Mouse (Mus musculus) intestine, embryonic 14.5 days (tissue): Measurements from ENCODE around the gene Klk4. TPM values are rescaled to one million over a fixed set of nuclear protein-coding genes. Genes with fewer than 3 reads are reported as not detected.

Experiments
- ATAC-seq: fragments of 200-750 bp; cut with Nextera tagmentation; replicated peaks from 2 replicates; pipeline ENCODE4 v1.8.0; 2017; ENCODE audit warnings: low read depth, moderate number of reproducible peaks, moderate TSS enrichment, moderate library complexity; ENCODE audit not compliant: low FRiP score, low TSS enrichment
- DNase-seq: peaks from one replicate; pipeline ENCODE4 v3.0.0-alpha.2; 2018; ENCODE audit warnings: low spot score
- H3K27ac ChIP-seq: fragments of 300-500 bp; sonication (generic); 2 replicates; pipeline ENCODE4 v1.5.1; 2014; ENCODE audit warnings: low read depth, mild to moderate bottlenecking, control low read depth
- H3K27me3 ChIP-seq: fragments of 300-500 bp; sonication (generic); replicated peaks from 2 replicates; pipeline ENCODE4 v1.6.1; 2014; ENCODE audit warnings: low read length, control low read depth; ENCODE audit not compliant: control insufficient read depth, insufficient read depth
- H3K36me3 ChIP-seq: fragments of 300-500 bp; sonication (generic); 2 replicates; pipeline ENCODE4 v1.6.1; 2014; ENCODE audit warnings: low read length, control low read depth; ENCODE audit not compliant: control insufficient read depth, insufficient read depth
- H3K4me1 ChIP-seq: fragments of 300-500 bp; sonication (generic); replicated peaks from 2 replicates; pipeline ENCODE4 v1.6.1; 2014; ENCODE audit warnings: low read length, control low read depth, mixed read lengths; ENCODE audit not compliant: control insufficient read depth, insufficient read depth
- H3K4me2 ChIP-seq: fragments of 300-500 bp; sonication (generic); 2 replicates; pipeline ENCODE4 v1.6.1; 2014; ENCODE audit warnings: low read length
- H3K4me3 ChIP-seq: fragments of 300-500 bp; sonication (generic); 2 replicates; pipeline ENCODE4 v1.5.1; 2014; ENCODE audit warnings: low read depth, low read length, control low read depth, mixed read lengths
- H3K9ac ChIP-seq: fragments of 300-500 bp; sonication (generic); 2 replicates; pipeline ENCODE4 v1.6.1; 2014; ENCODE audit warnings: mild to moderate bottlenecking, low read length
- H3K9me3 ChIP-seq: fragments of 300-500 bp; sonication (generic); 2 replicates; pipeline ENCODE4 v1.6.1; 2016; ENCODE audit warnings: low read length, control low read depth; ENCODE audit not compliant: control insufficient read depth
- WGBS: fragments of 180-500 bp; shearing (Covaris S2); extraction: QIAGEN DNeasy Blood & Tissue Kit; methylation state at CpG from one replicate; pipeline ENCODE4 v1.1.7; 2014; 5-methylcytosine and 5-hydroxymethylcytosine counted together
- polyA plus RNA-seq: library from polyadenylated mRNA; unstranded; fragments of >200 nt; fragmentation: Nextera tagmentation; extraction: Ambion mirVana; gene quantifications from 2 replicates; pipeline ENCODE4 v1.2.1, GENCODE M21; 2014

Gene Klk4
- not detected in 2 replicates for polyA plus RNA-seq

GRCm38 (mm10) chr7:43880912-43881311, at the start of gene Klk4:
Gene Klk4 (plus strand): TSS chr7:43881160.
- no peak for ATAC-seq
- no peak within 1 kb of the TSS for H3K9ac ChIP-seq
- H3K36me3 ChIP-seq: no peaks in the 10 kb centered on the region
- no peak within 1 kb of the TSS for H3K27ac ChIP-seq
- no peaks in the 10 kb centered on the region for H3K4me1 ChIP-seq
- WGBS: 11% methylated on average over 3 of the region's 3 CpGs
- H3K4me2 ChIP-seq: no peak within 1 kb of the TSS
- no peaks in the 10 kb centered on the region for H3K9me3 ChIP-seq
- no peak for DNase-seq
- H3K4me3 ChIP-seq: no peak within 1 kb of the TSS
- no peaks in the 10 kb centered on the region; the same call in 1 of the 2 replicates for H3K27me3 ChIP-seq

- Histone ChIP-seq H3K27me3 (no peaks in the 10 kb centered on the region), H3K9ac (no peak within 1 kb of the TSS), H3K9me3 (no peaks in the 10 kb centered on the region), H3K4me3 (no peak within 1 kb of the TSS), H3K4me1 (no peaks in the 10 kb centered on the region), H3K4me2 (no peak within 1 kb of the TSS), H3K27ac (no peak within 1 kb of the TSS), H3K36me3 (no peaks in the 10 kb centered on the region)
- 46% methylated on average over 3 of the region's 3 CpGs for WGBS
- DNase-seq: no peak
- no peak for ATAC-seq
These were observed 39.3 kb upstream of the Klk4 start, which contains the start of gene Klk5 for GRCm38 (mm10) chr7:43841701-43842100. Gene Klk5 (plus strand): TSS chr7:43841971.

DNA sequence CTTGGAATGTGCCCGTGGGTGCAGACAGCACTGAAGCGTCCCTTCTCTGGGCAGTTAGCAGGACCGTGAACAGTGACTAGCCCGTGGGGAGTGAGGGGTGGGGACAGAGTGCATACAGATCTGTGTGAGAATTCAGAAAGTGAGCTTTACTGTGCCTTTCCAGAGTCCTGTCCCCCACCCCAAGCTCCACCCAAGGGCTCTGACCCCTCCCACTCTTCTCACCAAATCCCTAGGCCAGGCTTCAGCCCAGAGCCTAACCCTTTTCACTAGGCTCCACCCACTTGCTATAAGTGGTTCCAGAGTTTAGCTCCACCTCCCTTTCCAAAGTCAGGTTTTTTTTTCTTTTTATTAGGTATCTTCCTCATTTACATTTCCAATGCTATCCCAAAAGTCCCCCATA, 37.2 kb upstream of the Klk4 start:
- no peak for ATAC-seq
- Histone ChIP-seq H3K9ac (no peak overlapping the region), H3K27me3 (no peaks in the 10 kb centered on the region), H3K4me3 (no peak overlapping the region), H3K27ac (no peak overlapping the region), H3K4me2 (no peak overlapping the region), H3K36me3 (no peaks in the 10 kb centered on the region), H3K9me3 (no peaks in the 10 kb centered on the region), H3K4me1 (no peaks in the 10 kb centered on the region)
- no peak for DNase-seq
- 85% methylated on average over 4 of the region's 4 CpGs for WGBS

GRCm38 (mm10) chr7:43851616-43852015, 29.3 kb upstream of the Klk4 start:
- Histone ChIP-seq H3K9ac (no peak overlapping the region), H3K4me2 (no peak overlapping the region), H3K27ac (no peak overlapping the region), H3K27me3 (no peaks in the 10 kb centered on the region), H3K36me3 (no peaks in the 10 kb centered on the region), H3K4me3 (no peak overlapping the region), H3K4me1 (no peaks in the 10 kb centered on the region), H3K9me3 (no peaks in the 10 kb centered on the region)
- WGBS: 86% methylated on average over 6 of the region's 6 CpGs
- DNase-seq (no peak), ATAC-seq (no peak)

GRCm38 (mm10) chr7:43854642-43855380, 26.1 kb upstream of the Klk4 start:
- Histone ChIP-seq H3K4me3 (no peak overlapping the region), H3K9ac (no peak overlapping the region), H3K4me1 (no peaks in the 10 kb centered on the region), H3K36me3 (no peaks in the 10 kb centered on the region), H3K4me2 (no peak overlapping the region), H3K9me3 (no peaks in the 10 kb centered on the region), H3K27ac (no peak overlapping the region), H3K27me3 (no peaks in the 10 kb centered on the region)
- no peak for ATAC-seq
- WGBS: 64% methylated on average over 9 of the region's 9 CpGs
- DNase-seq: no peak

GRCm38 (mm10) chr7:43855709-43856108, 25.3 kb upstream of the Klk4 start:
- WGBS: 60% methylated on average over 3 of the region's 3 CpGs

GRCm38 (mm10) chr7:43856307-43856706, 24.7 kb upstream of the Klk4 start:
- H3K4me3 ChIP-seq: no peak overlapping the region
- H3K36me3 ChIP-seq: no peaks in the 10 kb centered on the region
- no peaks in the 10 kb centered on the region for H3K4me1 ChIP-seq
- H3K4me2 ChIP-seq: no peak overlapping the region
- no peak for DNase-seq
- no peaks in the 10 kb centered on the region for H3K9me3 ChIP-seq
- 73% methylated on average over 7 of the region's 7 CpGs for WGBS
- H3K27me3 ChIP-seq: no peaks in the 10 kb centered on the region
- ATAC-seq: no peak
- no peak overlapping the region for H3K27ac ChIP-seq
- H3K9ac ChIP-seq: no peak overlapping the region

More at GRCm38 (mm10) chr7:43855709-43856108, 25.3 kb upstream of the Klk4 start:
- no peaks in the 10 kb centered on the region for H3K9me3 ChIP-seq
- no peak overlapping the region for H3K9ac ChIP-seq
- no peaks in the 10 kb centered on the region for H3K4me1 ChIP-seq
- H3K4me2 ChIP-seq: no peak overlapping the region
- no peaks in the 10 kb centered on the region for H3K27me3 ChIP-seq
- no peaks in the 10 kb centered on the region for H3K36me3 ChIP-seq
- ATAC-seq (no peak), DNase-seq (no peak)
- no peak overlapping the region for H3K4me3 ChIP-seq
- H3K27ac ChIP-seq: no peak overlapping the region

GRCm38 (mm10) chr7:43857501-43857900, 23.5 kb upstream of the Klk4 start:
- H3K36me3 ChIP-seq: no peaks in the 10 kb centered on the region

DNA sequence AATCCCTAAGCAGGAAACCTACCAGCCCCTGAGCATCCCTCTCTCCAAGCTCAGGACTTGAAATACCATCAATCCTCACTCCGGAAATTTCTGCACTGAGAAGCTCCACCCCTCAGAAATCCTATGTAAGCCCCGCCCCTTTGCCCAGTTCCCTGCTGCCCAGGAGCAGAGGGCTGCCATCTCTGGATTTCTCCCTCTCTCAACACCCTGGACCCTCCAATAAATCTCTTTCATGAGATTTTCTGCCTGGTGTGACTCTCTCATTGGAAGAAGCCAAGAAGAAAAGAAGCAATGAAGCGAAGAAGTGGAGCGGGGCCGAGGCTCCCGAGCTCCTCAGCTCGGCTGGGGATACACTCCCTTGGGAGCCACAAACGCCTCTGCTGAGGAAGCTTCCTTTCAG, 20.5 kb upstream of the Klk4 start:
- no peaks in the 10 kb centered on the region for H3K36me3 ChIP-seq
- no peak overlapping the region for H3K9ac ChIP-seq
- DNase-seq (no peak), ATAC-seq (no peak)
- no peak overlapping the region for H3K4me2 ChIP-seq
- no peak overlapping the region for H3K4me3 ChIP-seq
- H3K27ac ChIP-seq: no peak overlapping the region
- H3K27me3 ChIP-seq: no peaks in the 10 kb centered on the region
- no peaks in the 10 kb centered on the region for H3K9me3 ChIP-seq
- no peaks in the 10 kb centered on the region for H3K4me1 ChIP-seq
- WGBS: 81% methylated on average over 8 of the region's 8 CpGs

More at GRCm38 (mm10) chr7:43857501-43857900, 23.5 kb upstream of the Klk4 start:
- Histone ChIP-seq H3K27ac (no peak overlapping the region), H3K4me3 (no peak overlapping the region), H3K4me1 (no peaks in the 10 kb centered on the region), H3K9ac (no peak overlapping the region), H3K27me3 (no peaks in the 10 kb centered on the region), H3K4me2 (no peak overlapping the region), H3K9me3 (no peaks in the 10 kb centered on the region)
- ATAC-seq (no peak), DNase-seq (no peak)
- WGBS: 89% methylated on average over 12 of the region's 12 CpGs
